Mouse (Mus musculus) kidney, adult 18-20 months (tissue): ENCODE data around the gene Dctn1.
"Not testable (repeated sequence)": the region's sequence is repeated elsewhere in the genome, so short reads cannot be mapped to it uniquely, and the experiment has no call there.

Source experiments
- DNase-seq: peaks from one replicate; pipeline ENCODE4 v3.0.0; 2021

The Dctn1 gene

DNA sequence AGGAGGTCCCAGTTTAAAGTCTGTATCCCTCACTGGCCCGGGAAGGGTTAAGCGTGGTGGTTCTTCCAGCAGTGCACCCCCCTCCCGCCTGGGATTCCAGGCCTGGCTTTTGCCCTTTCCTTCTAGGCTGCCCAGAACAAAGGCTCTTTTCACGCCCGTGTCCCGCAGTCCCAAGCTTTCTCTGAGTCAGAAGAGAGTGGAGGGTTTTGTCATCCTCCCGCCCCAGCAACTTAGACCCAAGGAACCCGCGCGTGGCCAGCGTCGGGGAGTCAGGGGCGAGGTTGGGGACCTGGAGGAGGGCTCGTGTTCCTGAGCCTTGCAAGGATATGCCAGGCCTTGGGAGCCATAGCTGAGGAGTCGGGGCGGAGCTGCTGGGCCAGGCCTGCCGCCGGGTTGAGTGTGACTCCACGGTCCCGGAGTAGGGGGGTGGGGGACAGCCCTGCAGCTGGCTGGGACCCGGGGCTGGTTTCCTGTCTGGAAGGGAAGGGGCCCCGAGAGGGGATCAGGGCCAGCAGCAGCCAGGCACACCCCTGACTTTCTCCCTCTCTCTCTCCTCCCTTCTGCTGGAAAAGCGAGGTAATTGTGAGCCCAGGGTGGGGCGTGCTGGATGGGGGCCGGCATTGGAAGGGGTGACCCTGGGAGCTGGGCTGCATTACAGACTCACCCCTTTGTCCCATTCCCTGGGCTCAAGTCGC is 28.7 kb upstream of the Dctn1 start:
- peak; percentile 82 for DNase-seq

DNA sequence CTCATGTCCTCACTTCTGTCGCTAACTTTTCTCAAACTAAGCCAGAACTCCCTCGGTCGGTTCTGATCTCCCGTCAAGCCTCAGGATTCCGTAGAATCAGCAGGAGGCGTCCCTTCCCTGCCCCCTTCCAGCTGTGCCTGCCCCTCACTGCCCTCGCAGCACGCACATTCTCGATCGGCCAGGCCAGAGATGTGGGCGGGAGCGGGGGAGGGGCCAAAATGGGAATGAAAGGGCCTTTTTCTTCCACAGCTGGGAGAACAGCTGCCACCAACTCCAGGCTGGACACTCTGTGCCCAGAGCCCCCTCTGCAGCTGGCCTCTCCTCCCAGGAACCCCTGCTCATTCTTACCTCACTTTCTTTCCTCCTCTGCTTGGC is 28.2 kb upstream of the Dctn1 start:
- DNase-seq = peak; percentile 89

- DNase-seq = no peak
Observed at GRCm38 (mm10) chr6:83138056-83138455, 27.7 kb upstream of the Dctn1 start.

DNA sequence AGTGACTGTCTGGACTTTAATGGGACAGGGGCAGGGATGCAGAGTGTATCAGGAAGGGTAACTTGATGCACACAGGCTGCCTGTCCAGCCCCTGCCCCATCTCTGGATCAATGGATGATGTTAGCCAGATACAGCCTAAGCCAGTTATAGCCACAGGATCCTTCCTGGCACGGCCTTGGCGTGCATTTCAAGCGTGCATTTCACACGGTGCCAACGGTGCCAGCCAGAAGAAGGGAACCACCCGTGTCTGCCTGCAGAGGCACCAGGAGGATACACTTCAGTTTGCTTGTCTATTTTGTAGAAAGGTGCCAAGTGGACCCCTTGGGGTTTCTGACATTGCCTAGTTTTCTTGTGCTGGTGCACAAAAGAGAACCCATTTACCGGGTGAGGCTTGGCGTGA is 25.7 kb upstream of the Dctn1 start:
- no peak for DNase-seq

DNA sequence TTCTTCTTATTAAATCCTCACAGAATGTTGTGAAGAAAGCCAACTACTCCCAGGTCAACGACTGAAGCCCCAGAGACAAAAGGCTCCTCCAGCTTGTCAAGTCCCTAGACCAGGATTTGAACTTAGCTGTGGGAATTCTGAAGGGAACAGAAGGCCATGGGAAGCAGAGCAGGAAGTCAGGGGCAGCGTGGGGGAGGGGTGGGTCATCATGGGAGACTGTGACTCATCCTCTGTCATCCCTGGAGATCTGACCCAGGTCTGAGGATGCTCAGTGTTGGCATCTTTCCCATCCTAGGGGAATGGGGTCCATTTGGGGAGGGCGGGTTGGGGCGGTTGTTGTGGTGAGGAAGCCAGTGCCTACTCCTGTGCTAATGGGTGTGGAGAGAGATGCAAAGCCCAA is 24.1 kb upstream of the Dctn1 start:
- DNase-seq = no peak

DNA sequence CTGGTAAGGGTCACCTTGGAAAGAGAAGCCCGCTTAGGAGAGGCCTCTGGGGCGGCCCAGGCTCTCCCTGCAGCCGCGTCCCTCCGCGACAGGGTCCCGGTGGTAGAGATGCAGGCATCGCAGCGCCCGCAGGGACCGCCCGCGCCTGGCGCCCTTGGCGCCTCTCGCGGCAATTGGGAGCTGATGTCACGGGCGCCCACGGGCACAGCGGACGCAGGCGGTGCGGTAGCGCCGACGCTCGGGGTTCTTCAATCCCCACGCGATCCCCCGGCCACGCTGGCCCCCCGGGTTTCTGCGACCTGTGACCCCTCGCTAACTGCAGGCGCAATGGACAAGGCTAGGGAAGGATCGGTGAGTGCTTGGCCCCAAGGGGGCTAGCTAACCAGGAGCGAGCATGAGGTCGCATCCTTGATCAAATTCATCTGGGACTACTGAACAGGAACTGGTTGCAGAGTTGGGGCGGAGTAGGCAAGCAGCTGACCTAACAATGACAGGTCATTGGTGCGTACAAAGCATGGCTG is 23.4 kb upstream of the Dctn1 start:
- no peak for DNase-seq

GRCm38 (mm10) chr6:83142886-83143285 is 22.8 kb upstream of the Dctn1 start:
- no peak for DNase-seq

- DNase-seq = no peak
Observed at GRCm38 (mm10) chr6:83145209-83145608, 20.5 kb upstream of the Dctn1 start.

GRCm38 (mm10) chr6:83145805-83146204 is 19.9 kb upstream of the Dctn1 start:
- DNase-seq = no peak

DNA sequence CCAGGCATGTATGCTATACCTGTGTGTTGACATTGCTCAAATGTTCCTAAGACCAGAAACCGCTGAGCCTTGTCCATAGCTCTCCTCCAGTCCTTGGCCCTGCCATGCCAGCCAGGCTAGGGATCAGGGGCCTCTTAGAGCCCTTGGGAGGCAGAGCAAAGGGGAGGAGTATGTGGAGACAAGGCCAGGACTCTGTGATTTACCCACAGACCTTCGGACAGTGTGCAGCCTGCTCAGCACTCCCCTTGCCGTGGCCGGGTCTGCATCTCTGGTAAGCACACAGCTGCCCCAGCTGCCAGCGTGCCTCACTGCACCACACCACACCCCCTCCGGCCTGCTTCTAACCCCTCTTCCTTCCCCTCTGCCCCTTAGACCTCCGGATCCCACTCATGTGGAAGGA is 18.4 kb upstream of the Dctn1 start:
- no peak for DNase-seq

GRCm38 (mm10) chr6:83151721-83152120 is 14.0 kb upstream of the Dctn1 start:
- DNase-seq = no peak

DNA sequence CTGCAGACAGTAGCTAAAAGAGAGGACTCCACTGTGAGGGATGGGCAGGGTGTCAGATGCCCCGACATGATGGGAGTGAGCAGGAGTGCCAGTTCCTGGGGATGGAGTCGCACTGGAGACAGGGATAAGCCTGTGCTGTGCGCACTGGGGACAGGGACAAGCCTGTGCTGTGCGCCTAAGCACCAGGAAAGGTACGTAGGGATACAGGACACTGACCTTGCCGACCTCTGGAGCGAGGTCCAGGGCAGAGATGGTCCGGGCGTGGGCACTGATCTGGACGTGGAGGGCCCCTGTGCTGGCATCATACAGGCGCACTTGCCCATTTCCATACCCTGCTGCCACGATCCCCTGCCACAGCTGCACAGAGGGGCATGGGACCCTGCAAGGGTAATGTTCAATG is 12.7 kb upstream of the Dctn1 start:
- DNase-seq = no peak

- DNase-seq = no peak
Observed at GRCm38 (mm10) chr6:83153485-83153884, 12.2 kb upstream of the Dctn1 start.

GRCm38 (mm10) chr6:83155552-83156238 is 10.0 kb upstream of the Dctn1 start:
- peak; percentile 15 for DNase-seq

- DNase-seq = peak; percentile 68
Observed at GRCm38 (mm10) chr6:83156259-83156684, 9.4 kb upstream of the Dctn1 start, which contains the start of the genes Wdr54 and 1700003E16Rik. Wdr54 (minus strand) TSS chr6:83156397. 1700003E16Rik (plus strand) TSS chr6:83156404.

DNA sequence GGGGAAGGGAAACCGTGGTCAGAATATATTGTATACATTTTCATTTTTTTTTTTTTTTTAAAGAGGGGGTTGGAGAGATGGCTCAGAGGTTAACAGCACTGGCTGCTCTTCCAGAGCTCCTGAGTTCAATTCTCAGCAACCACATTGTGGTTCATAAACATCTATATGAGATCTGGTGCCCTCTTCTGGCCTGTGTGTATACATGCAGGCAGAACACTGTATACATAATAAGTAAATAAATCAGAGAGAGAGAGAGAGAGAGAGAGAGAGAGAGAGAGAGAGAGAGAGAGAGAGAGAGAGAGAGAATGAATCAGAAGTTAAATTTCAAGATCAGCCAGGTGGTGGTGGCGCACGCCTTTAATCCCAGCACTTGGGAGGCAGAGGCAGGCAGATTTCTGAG is 6.3 kb upstream of the Dctn1 start:
- DNase-seq = not testable (repeated sequence)

DNA sequence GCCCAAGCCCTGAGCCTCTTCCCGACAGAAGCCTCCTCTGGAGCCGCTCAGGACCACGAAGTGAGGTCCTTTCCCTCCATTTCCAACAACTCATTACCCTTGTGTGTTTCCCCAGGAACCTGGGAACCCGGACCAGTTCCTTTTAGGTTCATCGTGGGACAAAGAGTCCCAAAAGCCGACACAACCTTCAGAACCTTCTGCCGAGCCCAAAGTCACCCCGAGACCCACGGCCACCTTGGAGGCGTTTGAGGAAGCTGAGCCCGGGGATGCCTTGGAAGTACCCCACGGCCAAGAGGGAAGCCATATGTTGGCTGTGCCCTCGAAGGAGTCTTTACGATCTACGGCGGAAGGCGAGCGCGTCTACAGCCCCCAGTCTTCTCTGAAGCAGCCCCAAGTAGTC is 4.3 kb upstream of the Dctn1 start:
- no peak for DNase-seq

GRCm38 (mm10) chr6:83161921-83162641 is 3.6 kb upstream of the Dctn1 start:
- DNase-seq = peak; percentile 82

DNA sequence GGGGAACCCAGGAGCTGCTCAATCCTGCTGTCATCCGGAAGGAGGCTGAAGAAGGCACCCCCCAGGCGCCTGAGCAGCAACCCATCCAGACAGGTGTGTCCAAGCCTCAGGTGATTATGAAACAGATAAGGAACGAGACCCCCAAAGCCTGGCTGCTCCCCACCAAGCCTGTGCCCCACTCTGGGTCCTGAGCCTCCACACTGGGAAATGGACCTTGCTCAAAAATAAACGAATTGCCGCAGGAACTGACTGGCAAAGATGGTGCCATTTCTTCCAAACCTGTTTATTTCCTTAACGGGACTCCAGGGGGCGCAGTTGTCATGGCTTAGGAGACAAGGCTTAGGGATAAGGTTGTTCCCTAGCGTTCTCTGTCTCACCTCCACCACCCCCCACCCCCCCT is 3.0 kb upstream of the Dctn1 start:
- peak; percentile 84 for DNase-seq

GRCm38 (mm10) chr6:83165026-83165606 is 604 bp upstream of the Dctn1 start:
- DNase-seq = no peak

GRCm38 (mm10) chr6:83166243-83166630 is 517 bp downstream of the Dctn1 start:
- DNase-seq = no peak

DNA sequence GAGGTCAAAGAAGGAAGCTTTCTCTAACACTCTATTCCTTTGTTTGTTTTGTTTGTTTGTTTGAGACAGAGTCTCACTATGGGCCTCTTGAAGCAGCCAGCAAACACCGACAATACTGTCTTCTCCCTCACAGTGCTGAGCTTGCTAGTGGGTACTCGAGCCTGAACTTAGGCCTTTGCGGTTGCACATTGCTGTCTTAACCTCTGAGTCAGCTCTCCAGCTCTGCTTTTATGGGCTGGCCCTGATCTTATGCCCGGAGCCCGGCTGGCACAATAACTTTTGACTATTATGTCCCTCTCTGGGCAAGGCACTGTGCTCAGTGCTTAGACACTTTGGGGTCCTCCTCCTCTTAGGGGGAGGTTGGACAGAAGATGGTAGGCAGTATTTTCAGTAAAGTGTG is 4.2 kb downstream of the Dctn1 start:
- peak; percentile 21 for DNase-seq

DNA sequence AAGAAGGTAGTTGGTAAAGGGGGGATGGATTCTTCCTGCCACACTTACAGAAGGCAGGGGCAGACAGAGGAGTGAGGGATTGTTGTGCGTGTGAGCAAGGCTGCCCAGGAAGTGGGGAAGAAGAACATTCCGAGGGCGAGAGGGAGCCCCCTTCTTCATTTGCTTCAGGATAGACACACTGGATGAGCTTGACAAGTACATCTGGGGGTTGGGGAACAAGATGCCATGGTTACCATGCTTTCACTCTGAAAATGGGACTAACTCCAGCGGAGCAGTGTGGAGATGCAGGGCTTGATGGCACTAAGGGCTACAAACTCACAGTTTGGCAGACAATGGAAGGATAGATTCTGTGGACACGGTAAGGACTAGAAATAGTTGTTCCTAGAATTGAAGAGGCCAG is 5.3 kb downstream of the Dctn1 start:
- no peak for DNase-seq
